In genomic region chr6:43360214-43360613, GRCm38 (mm10) we compare ENCODE assay signal across 25 mouse cellular contexts. TPM values are rescaled to one million over a fixed set of nuclear protein-coding genes. Genes with fewer than 3 reads are reported as not detected.
DNase-seq lines count a peak whose midpoint lies in the region; ATAC-seq lines count a peak whose summit lies in the region.
"Had no signal": no experiment of that assay in that cellular context is flagged by ENCODE, and none has a peak within 500 bp of the region (broad histone marks: within the 10 kb centered on the region; RNA-seq: fewer than 3 reads in every experiment).

No protein-coding gene starts in this region.

- H3K9ac ChIP-seq in limb, embryonic 11.5 days (ENCODE audit: low read length): no peak overlapping the region
- H3K9ac ChIP-seq in embryonic facial prominence, embryonic 11.5 days (replicated peaks; ENCODE audit: low read length): no peak overlapping the region
- H3K9ac ChIP-seq in limb, embryonic 12.5 days (replicated peaks): no peak overlapping the region
- H3K9ac ChIP-seq: embryonic facial prominence, embryonic 13.5 days; forebrain, embryonic 13.5 days; forebrain, postnatal 0 days; hindbrain, embryonic 13.5 days; intestine, embryonic 15.5 days had no signal

- no peak overlapping the region for H3K27ac ChIP-seq in limb, embryonic 11.5 days (replicated peaks; ENCODE audit: low read depth, low read length)
- H3K27ac ChIP-seq in limb, embryonic 10.5 days: no peak overlapping the region
- H3K27ac ChIP-seq in embryonic facial prominence, embryonic 11.5 days (replicated peaks; ENCODE audit: low read depth, low read length): no peak overlapping the region
- no peak overlapping the region for H3K27ac ChIP-seq in limb, embryonic 12.5 days
- H3K27ac ChIP-seq: embryonic facial prominence, embryonic 13.5 days; forebrain, embryonic 13.5 days; gastrocnemius, adult 2 months; hindbrain, embryonic 13.5 days; hindbrain, postnatal 0 days; intestine, embryonic 15.5 days had no signal

- 20% methylated on average over 3 of the region's 3 CpGs for WGBS in limb, embryonic 11.5 days
- whole genome bisulfite sequencing in limb, embryonic 10.5 days: 32% methylated on average over 3 of the region's 3 CpGs
- 40% methylated on average over 3 of the region's 3 CpGs for WGBS in embryonic facial prominence, embryonic 11.5 days
- 26% methylated on average over 3 of the region's 3 CpGs for WGBS in limb, embryonic 12.5 days

- no peak overlapping the region for H3K4me3 ChIP-seq in limb, embryonic 11.5 days (ENCODE audit: low read depth, low read length)
- no peak overlapping the region for H3K4me3 ChIP-seq in limb, embryonic 10.5 days
- H3K4me3 ChIP-seq in embryonic facial prominence, embryonic 11.5 days (ENCODE audit: low read depth, low read length): no peak overlapping the region
- no peak overlapping the region for H3K4me3 ChIP-seq in limb, embryonic 12.5 days (replicated peaks)
- H3K4me3 ChIP-seq: embryonic facial prominence, embryonic 13.5 days; forebrain, embryonic 13.5 days; gastrocnemius, adult 2 months; hindbrain, embryonic 13.5 days; intestine, embryonic 15.5 days had no signal

- H3K9me3 ChIP-seq in limb, embryonic 11.5 days (ENCODE audit: control insufficient read depth, low read length): no peaks in the 10 kb centered on the region
- no peaks in the 10 kb centered on the region for H3K9me3 ChIP-seq in limb, embryonic 10.5 days (replicated peaks)
- H3K9me3 ChIP-seq in embryonic facial prominence, embryonic 11.5 days (replicated peaks; ENCODE audit: control insufficient read depth, low read length): no peaks in the 10 kb centered on the region
- H3K9me3 ChIP-seq in limb, embryonic 12.5 days: no peaks in the 10 kb centered on the region
- H3K9me3 ChIP-seq: embryonic facial prominence, embryonic 13.5 days; forebrain, embryonic 13.5 days; hindbrain, embryonic 13.5 days; intestine, embryonic 15.5 days had no signal

- no peaks in the 10 kb centered on the region for H3K36me3 ChIP-seq in limb, embryonic 11.5 days (ENCODE audit: control insufficient read depth, insufficient read depth, low read length)
- no peaks in the 10 kb centered on the region for H3K36me3 ChIP-seq in limb, embryonic 10.5 days
- H3K36me3 ChIP-seq in embryonic facial prominence, embryonic 11.5 days (replicated peaks; ENCODE audit: control insufficient read depth, insufficient read depth, low read depth, low read length): no peaks in the 10 kb centered on the region
- H3K36me3 ChIP-seq in limb, embryonic 12.5 days: no peaks in the 10 kb centered on the region
- H3K36me3 ChIP-seq: embryonic facial prominence, embryonic 13.5 days; hindbrain, embryonic 13.5 days; intestine, embryonic 15.5 days had no signal

- H3K4me1 ChIP-seq in limb, embryonic 11.5 days (ENCODE audit: control insufficient read depth, insufficient read depth, low read length): no peaks in the 10 kb centered on the region
- peaks cover 10% of the 10 kb centered on the region; the same call in 1 of the 2 replicates for H3K4me1 ChIP-seq in limb, embryonic 10.5 days
- H3K4me1 ChIP-seq in embryonic facial prominence, embryonic 11.5 days (ENCODE audit: control insufficient read depth, insufficient read depth, low read length): no peaks in the 10 kb centered on the region
- 0 out of 2 replicates have a peak, but pooled peaks cover 6% of the 10 kb centered on the region for H3K4me1 ChIP-seq in limb, embryonic 12.5 days (replicated peaks)
- H3K4me1 ChIP-seq: intestine, embryonic 15.5 days had no signal

- no peak for DNase-seq in limb, embryonic 11.5 days (ENCODE audit: low spot score)
- DNase-seq in limb, embryonic 10.5 days (ENCODE audit: low spot score): no peak
- peak; percentile 72 for DNase-seq in embryonic facial prominence, embryonic 11.5 days (ENCODE audit: low spot score)
- no peak for DNase-seq in natural killer cell, adult 2 months (ENCODE audit: low spot score in 2 of 2)
- DNase-seq in liver: no peak
- DNase-seq in B cell, adult 2 months: no peak
- DNase-seq: adrenal gland, adult 2 months; cerebellum, adult 11 months; cerebellum, adult 8-10 months; cerebellum, postnatal 14 days; forebrain, postnatal 0 days; gastrocnemius, adult 2 months; gastrocnemius, postnatal 25 days; heart, postnatal 10 days; heart, postnatal 4 days; kidney, adult 18-20 months had no signal

- H3K4me2 ChIP-seq in limb, embryonic 11.5 days (ENCODE audit: low read depth, severe bottlenecking): no peak overlapping the region
- H3K4me2 ChIP-seq in embryonic facial prominence, embryonic 11.5 days (ENCODE audit: low read depth, low read length): no peak overlapping the region
- H3K4me2 ChIP-seq in limb, embryonic 12.5 days: no peak overlapping the region
- H3K4me2 ChIP-seq: embryonic facial prominence, embryonic 13.5 days; forebrain, embryonic 13.5 days; hindbrain, embryonic 13.5 days; intestine, embryonic 15.5 days had no signal

- no peaks in the 10 kb centered on the region for H3K27me3 ChIP-seq in limb, embryonic 11.5 days (ENCODE audit: control insufficient read depth, insufficient read depth, low read length)
- no peaks in the 10 kb centered on the region for H3K27me3 ChIP-seq in limb, embryonic 10.5 days (ENCODE audit: low read depth, poor library complexity, severe bottlenecking)
- H3K27me3 ChIP-seq in embryonic facial prominence, embryonic 11.5 days (ENCODE audit: control insufficient read depth, insufficient read depth, low read length): no peaks in the 10 kb centered on the region
- H3K27me3 ChIP-seq in limb, embryonic 12.5 days: no peaks in the 10 kb centered on the region
- H3K27me3 ChIP-seq: embryonic facial prominence, embryonic 13.5 days; forebrain, embryonic 13.5 days; hindbrain, embryonic 13.5 days; intestine, embryonic 15.5 days; Patski had no signal

- 0 out of 2 replicates have a peak, but pooled peaks have one; percentile 68 for ATAC-seq in limb, embryonic 11.5 days (ENCODE audit: insufficient number of reproducible peaks, low FRiP score, low TSS enrichment, low read depth)
- ATAC-seq in embryonic facial prominence, embryonic 11.5 days (replicated peaks; ENCODE audit: insufficient number of reproducible peaks, low FRiP score, low TSS enrichment, low read depth): no peak
- ATAC-seq in limb, embryonic 12.5 days (ENCODE audit: insufficient number of reproducible peaks, insufficient read depth, low FRiP score, low TSS enrichment, low read depth): peak; percentile 66; the same call in 1 of the 2 replicates
- ATAC-seq: activated CD4-positive, CD25-positive, alpha-beta regulatory T cell, adult 4 months; forebrain, embryonic 13.5 days; forebrain, postnatal 0 days; hindbrain, postnatal 0 days; intestine, embryonic 15.5 days; Patski had no signal

RNA-seq across cellular contexts. Expression of gene Nobox, which starts 50.9 kb away (rescaled TPM):
- not detected in 2 replicates for polyA plus RNA-seq in limb, embryonic 11.5 days (2014; fragmentation: Nextera tagmentation; extraction: Ambion mirVana)
- not detected in 2 replicates for polyA plus RNA-seq in limb, embryonic 10.5 days (2016; fragmentation: Nextera tagmentation; extraction: Ambion mirVana)
- not detected in 2 replicates for polyA plus RNA-seq in embryonic facial prominence, embryonic 11.5 days (2014; fragmentation: Nextera tagmentation; extraction: Ambion mirVana)
- not detected in 2 replicates for polyA plus RNA-seq in limb, embryonic 12.5 days (2016; fragmentation: Nextera tagmentation; extraction: Ambion mirVana)
- polyA plus RNA-seq: activated CD4-positive, CD25-positive, alpha-beta regulatory T cell, adult 4 months; adrenal gland, adult 2 months; brain, embryonic 14.5 days; embryonic facial prominence, embryonic 13.5 days; forebrain, embryonic 13.5 days; hindbrain, embryonic 13.5 days; hindbrain, postnatal 0 days; intestine, embryonic 15.5 days; Patski had no signal
